Mouse (Mus musculus) spleen, adult 2 months (tissue): ENCODE data around the gene Zfp120. TPM values are rescaled to one million over a fixed set of nuclear protein-coding genes. Genes with fewer than 3 reads are reported as not detected.
"Not testable (repeated sequence)": the region's sequence is repeated elsewhere in the genome, so short reads cannot be mapped to it uniquely, and the experiment has no call there.

Experiments
- DNase-seq, 2 experiments: peaks; one replicate each; pipeline versions ENCODE4 v3.0.0 to v3.0.0-alpha.2; 2012 to 2021; ENCODE audit warnings: low spot score in 2 of 2, low read depth in 1 of 2
- H3K27ac ChIP-seq: fragments of 200-500 bp; 2 replicates; pipeline ENCODE4 v1.5.1; 2012; ENCODE audit warnings: low read length, inconsistent platforms; ENCODE audit not compliant: insufficient read depth
- H3K27me3 ChIP-seq: fragments of 200-500 bp; 2 replicates; pipeline ENCODE4 v1.6.1; 2012; ENCODE audit warnings: mild to moderate bottlenecking, moderate library complexity, low read length, inconsistent platforms; ENCODE audit not compliant: control insufficient read depth, insufficient read depth
- H3K36me3 ChIP-seq: fragments of 200-500 bp; 2 replicates; pipeline ENCODE4 v1.6.1; 2012; ENCODE audit warnings: mild to moderate bottlenecking, low read length, inconsistent platforms; ENCODE audit not compliant: control insufficient read depth, insufficient read depth
- H3K4me1 ChIP-seq: fragments of 200-500 bp; 2 replicates; pipeline ENCODE4 v1.6.1; 2011; ENCODE audit warnings: inconsistent platforms; ENCODE audit not compliant: control insufficient read depth, insufficient read depth, insufficient read length
- H3K4me3 ChIP-seq: fragments of 200-500 bp; 2 replicates; pipeline ENCODE4 v1.5.1; 2011; ENCODE audit warnings: mild to moderate bottlenecking, inconsistent platforms; ENCODE audit not compliant: insufficient read depth, insufficient read length; ENCODE audit errors: extremely low read depth
- CTCF ChIP-seq: fragments of 200-500 bp; IDR thresholded peaks from 2 replicates; pipeline ENCODE4 v1.5.1; 2011; ENCODE audit warnings: mild to moderate bottlenecking, inconsistent platforms; ENCODE audit not compliant: insufficient read depth, insufficient read length, insufficient replicate concordance; ENCODE audit errors: extremely low read depth
- POLR2A ChIP-seq: fragments of 200-500 bp; IDR thresholded peaks from 2 replicates; pipeline ENCODE4 v1.6.1; 2011; ENCODE audit warnings: low read depth, low read length, inconsistent platforms
- WGBS: fragments of 180-500 bp; shearing (Covaris S2); methylation state at CpG from one replicate; pipeline ENCODE4 v1.1.7; 2018; 5-methylcytosine and 5-hydroxymethylcytosine counted together
- polyA plus RNA-seq: library from polyadenylated mRNA; depleted of rRNA; stranded (reverse); fragments of >200 nt; gene quantifications from 2 replicates; pipeline ENCODE4 v1.2.3, GENCODE M21; 2012; rRNA removed

Zfp120 gene
- polyA plus RNA-seq, 1 experiment, result 1.7 TPM

DNA sequence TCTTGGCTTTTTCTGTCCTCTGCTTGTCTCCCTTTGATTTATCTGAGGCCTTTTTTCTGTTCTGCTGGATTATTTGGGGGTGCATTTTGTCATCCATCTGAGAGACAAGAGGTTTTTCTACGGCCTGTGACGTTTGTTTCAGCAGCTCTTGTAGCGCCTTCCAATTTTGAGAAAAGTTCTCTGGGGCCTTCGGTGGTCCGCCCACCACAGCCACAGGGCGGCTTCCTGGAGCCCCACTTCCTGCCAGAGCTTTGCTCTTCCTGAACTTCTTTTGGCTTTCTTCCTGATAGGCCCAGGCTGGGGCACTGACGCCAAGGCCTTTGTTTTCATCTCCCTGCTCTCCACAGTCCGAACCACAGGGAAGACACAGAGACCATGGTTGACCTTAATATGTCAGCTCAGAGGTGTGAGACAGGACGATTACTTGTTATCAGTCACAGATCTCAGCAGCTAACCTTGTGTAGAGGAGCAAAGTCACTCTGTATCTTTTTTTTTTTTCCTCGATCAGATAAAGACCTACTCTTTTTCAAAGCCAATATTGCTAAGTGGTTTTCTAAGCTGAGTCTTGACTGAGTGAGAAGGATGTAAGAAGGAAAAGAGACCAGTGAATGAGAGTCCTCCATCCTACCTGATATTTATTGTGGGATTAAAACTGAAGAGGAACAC, 25.1 kb downstream of the Zfp120 start:
- 0 out of 2 replicates have a peak overlapping the region, but pooled peaks have one; percentile 14 for H3K27ac ChIP-seq
- no peaks in the 10 kb centered on the region for H3K4me1 ChIP-seq
- H3K4me3 ChIP-seq, result no peak overlapping the region
- 62% methylated on average over 10 of the region's 10 CpGs for WGBS
- peaks cover 6% of the 10 kb centered on the region for H3K36me3 ChIP-seq
- DNase-seq, result no peak
- no peaks in the 10 kb centered on the region for H3K27me3 ChIP-seq
- TF ChIP-seq CTCF (no peak), POLR2A (no peak)

DNA sequence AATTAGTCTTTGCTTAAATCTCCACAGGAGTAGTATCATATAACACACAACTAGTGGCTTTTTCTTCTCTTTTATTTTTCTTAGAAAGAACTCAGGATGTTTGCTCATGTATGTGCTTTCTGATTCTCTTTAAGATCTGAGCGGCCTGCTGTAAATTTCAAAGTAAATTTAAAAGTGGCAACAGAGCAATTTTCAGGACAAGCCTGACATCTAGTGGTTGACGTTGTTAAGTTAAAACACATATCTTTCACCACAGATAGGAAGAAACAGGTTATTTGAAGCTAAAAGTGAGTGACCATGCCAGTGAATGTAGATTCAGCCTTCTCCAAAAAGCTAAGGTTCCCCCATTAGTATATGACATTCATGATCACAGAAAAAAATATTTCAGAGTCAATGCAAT, 36.9 kb downstream of the Zfp120 start:
- WGBS, result 12% methylated on average over 2 of the region's 2 CpGs
- not testable (repeated sequence) for H3K4me3 ChIP-seq, H3K27me3 ChIP-seq, H3K27ac ChIP-seq, H3K36me3 ChIP-seq, H3K4me1 ChIP-seq, DNase-seq

Other genes with a start within 250 kb of the Zfp120 start
- not detected in 2 replicates for gene Gm10770, start 43.0 kb upstream of the Zfp120 start, polyA plus RNA-seq
- not detected in 2 replicates for gene Gm14139, start 45.0 kb upstream of the Zfp120 start, polyA plus RNA-seq
- 0.05 and 0.09 TPM in 2 replicates for gene Zfp937, start 81.4 kb upstream of the Zfp120 start, polyA plus RNA-seq
- 0.18 and 0.19 TPM in 2 replicates for gene Gm21994, start 118.9 kb upstream of the Zfp120 start, polyA plus RNA-seq
- gene Gm14124, start 120.8 kb upstream of the Zfp120 start, polyA plus RNA-seq, result not detected in 2 replicates
- gene Gm10130, start 187.0 kb upstream of the Zfp120 start, polyA plus RNA-seq, result not detected in 2 replicates
- 0.38 and 0.39 TPM in 2 replicates for gene 3300002I08Rik, start 226.1 kb upstream of the Zfp120 start, polyA plus RNA-seq